In genomic region chr11:6506516-6506915, GRCm38 (mm10) we compare ENCODE assay signal across 23 mouse cellular contexts. TPM values are rescaled to one million over a fixed set of nuclear protein-coding genes. Genes with fewer than 3 reads are reported as not detected.
DNase-seq lines count a peak whose midpoint lies in the region; ATAC-seq lines count a peak whose summit lies in the region.
"Had no signal": no experiment of that assay in that cellular context is flagged by ENCODE, and none has a peak within 500 bp of the region (broad histone marks: within the 10 kb centered on the region; RNA-seq: fewer than 3 reads in every experiment).

No protein-coding gene starts in this region.

- H3K4me3 ChIP-seq in kidney, embryonic 14.5 days (ENCODE audit: low read length) = no peak overlapping the region
- H3K4me3 ChIP-seq: embryonic facial prominence, embryonic 10.5 days; embryonic facial prominence, embryonic 15.5 days; forebrain, embryonic 13.5 days; heart, embryonic 13.5 days; limb, embryonic 13.5 days; liver, embryonic 15.5 days had no signal

- DNase-seq in kidney, adult 11 months = peak; percentile 35
- DNase-seq in kidney, postnatal 36 days = peak; percentile 19 to 23
- no peak for DNase-seq in kidney, adult 9 months
- peak; percentile 37 to 60 for DNase-seq in urinary bladder, adult 18-20 months (ENCODE audit: low spot score in 2 of 2)
- DNase-seq in urinary bladder, postnatal 10 days (ENCODE audit: low spot score) = no peak
- no peak for DNase-seq in thymus, postnatal 14 days
- DNase-seq: adrenal gland, postnatal 10 days; cerebellum, adult 8-10 months; cerebellum, postnatal 25 days; gastrocnemius, postnatal 10 days; heart, postnatal 10 days; midbrain, embryonic 14.5 days had no signal

- no peak overlapping the region for H3K27ac ChIP-seq in kidney, embryonic 14.5 days (ENCODE audit: low read depth, low read length)
- H3K27ac ChIP-seq: embryonic facial prominence, embryonic 10.5 days; embryonic facial prominence, embryonic 15.5 days; forebrain, embryonic 13.5 days; heart, embryonic 13.5 days; hindbrain, embryonic 14.5 days; limb, embryonic 13.5 days; liver, embryonic 15.5 days had no signal

- no peaks in the 10 kb centered on the region for H3K36me3 ChIP-seq in kidney, embryonic 14.5 days (ENCODE audit: control insufficient read depth, insufficient read depth, low read length)
- H3K36me3 ChIP-seq: embryonic facial prominence, embryonic 10.5 days; embryonic facial prominence, embryonic 15.5 days; heart, embryonic 13.5 days; limb, embryonic 13.5 days had no signal

- no peak for ATAC-seq in kidney, embryonic 14.5 days (ENCODE audit: low FRiP score, low TSS enrichment)
- ATAC-seq: forebrain, embryonic 13.5 days; intestine, postnatal 0 days; Patski had no signal

- no peaks in the 10 kb centered on the region for H3K9me3 ChIP-seq in kidney, embryonic 14.5 days (ENCODE audit: control insufficient read depth, low read length)
- H3K9me3 ChIP-seq: embryonic facial prominence, embryonic 10.5 days; embryonic facial prominence, embryonic 15.5 days; forebrain, embryonic 13.5 days; heart, embryonic 13.5 days; limb, embryonic 13.5 days; liver, embryonic 15.5 days had no signal

- H3K4me2 ChIP-seq in kidney, embryonic 14.5 days (replicated peaks; ENCODE audit: low read depth, low read length) = no peak overlapping the region
- H3K4me2 ChIP-seq: embryonic facial prominence, embryonic 15.5 days; forebrain, embryonic 13.5 days; heart, embryonic 13.5 days; hindbrain, embryonic 14.5 days; limb, embryonic 13.5 days; liver, embryonic 15.5 days had no signal

- 79% methylated on average over 9 of the region's 9 CpGs for WGBS in kidney, embryonic 14.5 days

- no peaks in the 10 kb centered on the region for H3K4me1 ChIP-seq in kidney, embryonic 14.5 days (ENCODE audit: control insufficient read depth, insufficient read depth, low read length)
- H3K4me1 ChIP-seq: embryonic facial prominence, embryonic 15.5 days; forebrain, embryonic 13.5 days; heart, embryonic 13.5 days; limb, embryonic 13.5 days; liver, embryonic 15.5 days had no signal

- H3K9ac ChIP-seq in kidney, embryonic 14.5 days (ENCODE audit: low read depth, low read length) = no peak overlapping the region
- H3K9ac ChIP-seq: embryonic facial prominence, embryonic 15.5 days; forebrain, embryonic 13.5 days; heart, embryonic 13.5 days; hindbrain, embryonic 14.5 days; limb, embryonic 13.5 days; liver, embryonic 15.5 days had no signal

- no peaks in the 10 kb centered on the region for H3K27me3 ChIP-seq in kidney, embryonic 14.5 days (ENCODE audit: control insufficient read depth, insufficient read depth, low read length)
- H3K27me3 ChIP-seq: CH12.LX; embryonic facial prominence, embryonic 15.5 days; forebrain, embryonic 13.5 days; heart, embryonic 13.5 days; limb, embryonic 13.5 days; liver, embryonic 15.5 days had no signal

RNA-seq across cellular contexts. Expression of gene Myo1g, which starts 14.2 kb away (rescaled TPM):
- 0.57 and 0.60 TPM in 2 replicates for polyA plus RNA-seq in kidney, embryonic 14.5 days (2014; fragmentation: Nextera tagmentation; extraction: Ambion mirVana)

RNA-seq across cellular contexts. Expression of gene Purb, which starts 30.8 kb away (rescaled TPM):
- 28.1 and 29.5 TPM in 2 replicates for polyA plus RNA-seq in kidney, embryonic 14.5 days (2014; fragmentation: Nextera tagmentation; extraction: Ambion mirVana)

RNA-seq across cellular contexts. Expression of gene Ccm2, which starts 40.2 kb away (rescaled TPM):
- 86.4 and 94.4 TPM in 2 replicates for polyA plus RNA-seq in kidney, embryonic 14.5 days (2014; fragmentation: Nextera tagmentation; extraction: Ambion mirVana)

Comparison
In these comparisons a context has a peak if more than half of its experiments do, and no peak if none do; other contexts are left out.
1. DNase-seq: peak in kidney, adult 11 months (single experiment), kidney, postnatal 36 days (2 of 2) and urinary bladder, adult 18-20 months (2 of 2); none in kidney, adult 9 months (single experiment), urinary bladder, postnatal 10 days (single experiment) and thymus, postnatal 14 days (single experiment).